Mouse (Mus musculus) gastrocnemius, postnatal 14 days (tissue): ENCODE results near the gene Fads1. TPM values are rescaled to one million over a fixed set of nuclear protein-coding genes. Genes with fewer than 3 reads are reported as not detected.
A peak's percentile ranks its signal among the peaks of the same experiment; 100 is the strongest.

Source experiments
- DNase-seq: peaks from one replicate; pipeline ENCODE4 v3.0.0; 2021; ENCODE audit warnings: mixed read lengths
- intact Hi-C: fragments of 180-260 bp; cut with DNase I; formaldehyde crosslinking; loops from one replicate; pipeline ENCODE4 v1.15.1; 2025; ENCODE audit warnings: low total_unique reads
- microRNA-seq, 2 experiments: library from miRNA; unstranded; fragments of <30 nt; microRNA quantifications; one replicate each; pipeline ENCODE4 v1.2.0; 2021
- total RNA-seq, 2 experiments: library from RNA; stranded (reverse); gene quantifications; 2 replicates each; pipeline ENCODE4 v1.2.3; 2021

The Fads1 gene
- total RNA-seq, 2 experiments from 2014 or later: 10.5 to 16.5 TPM

- intact Hi-C loops: no loop called here
- DNase-seq: no peak
Observed at GRCm38 (mm10) chr19:10235784-10236565, 53.3 kb downstream of the Fads1 start.

- no peak for DNase-seq
- intact Hi-C loops: no loop called here
Observed at GRCm38 (mm10) chr19:10238477-10238876, 55.8 kb downstream of the Fads1 start.

- intact Hi-C loops: no loop called here
Observed at GRCm38 (mm10) chr19:10239419-10239818, 56.7 kb downstream of the Fads1 start.

GRCm38 (mm10) chr19:10239975-10240653 lies 57.4 kb downstream of the Fads1 start:
- intact Hi-C loops: no loop called here
- no peak for DNase-seq

More at GRCm38 (mm10) chr19:10239419-10239818, 56.7 kb downstream of the Fads1 start:
- DNase-seq: no peak

GRCm38 (mm10) chr19:10240654-10241305 lies 58.1 kb downstream of the Fads1 start, which contains the start of gene Myrf:
Myrf (minus strand) TSS chr19:10240748.
- intact Hi-C loops: no loop called here
- peak; percentile 81 for DNase-seq

- DNase-seq: no peak
- intact Hi-C loops: no loop called here
Observed at GRCm38 (mm10) chr19:10242916-10243315, 60.2 kb downstream of the Fads1 start.

- DNase-seq: peak; percentile 43
- intact Hi-C loops: no loop called here
Observed at GRCm38 (mm10) chr19:10244183-10244582, 61.5 kb downstream of the Fads1 start.

Small RNA genes lying within 50 kb of the gene (microRNA-seq; reads per million reads assigned to microRNA genes)
- 0 reads per million in 2 experiments for gene Mir6993

Other genes starting within 250 kb of the Fads1 start
- gene Fth1, start 202.3 kb upstream of the Fads1 start, total RNA-seq: 1,000 to 10,000 TPM; 2,162 to 2,185 TPM
- gene Best1, start 181.3 kb upstream of the Fads1 start, total RNA-seq: under 1 TPM; 0.29 to 0.41 TPM
- gene Rab3il1, start 181.2 kb upstream of the Fads1 start, total RNA-seq: 10 to 100 TPM in 1 of 2 experiments, 1 to 10 TPM in 1; 7.4 to 11.6 TPM
- 1 to 10 TPM; 5.4 to 6.0 TPM for gene Fads3, start 141.3 kb upstream of the Fads1 start, total RNA-seq
- gene Fads2, start 81.1 kb upstream of the Fads1 start, total RNA-seq: 10 to 100 TPM in 1 of 2 experiments, 1 to 10 TPM in 1; 6.7 to 11.1 TPM
- 10 to 100 TPM; 92.6 to 96.5 TPM for gene Tmem258, start 21.1 kb downstream of the Fads1 start, total RNA-seq
- gene Fen1, start 21.3 kb downstream of the Fads1 start, total RNA-seq: 1 to 10 TPM; 4.2 to 6.2 TPM
- under 1 TPM in 1 of 2 experiments, not detected in 1; 0.08 TPM for gene Myrf, start 57.9 kb downstream of the Fads1 start, total RNA-seq
- gene Dagla, start 122.0 kb downstream of the Fads1 start, total RNA-seq: 1 to 10 TPM; 6.3 to 7.3 TPM
- 1 to 10 TPM; 2.5 to 2.7 TPM for gene Syt7, start 206.2 kb downstream of the Fads1 start, total RNA-seq